Mouse (Mus musculus): ENCODE measurements around the gene Galns.

GRCm38 (mm10) chr8:122575286-122575685, 36.0 kb downstream of the Galns start:
- TF ChIP-seq RAD21 (IDR thresholded peaks at IDR 0.05; ENCODE audit: low read depth, low read length) (no peak), USF1 (IDR thresholded peaks at IDR 0.05; ENCODE audit: low read depth, low read length) (no peak), CTCF (conservative IDR thresholded peaks at IDR 0.05 in 1 of 2, IDR thresholded peaks at IDR 0.05 in 1 of 2; ENCODE audit: low read depth in 2 of 2, low read length in 2 of 2) (no peak), JUND (conservative IDR thresholded peaks at IDR 0.05; ENCODE audit: low read depth, low read length) (no peak), GABPA (IDR thresholded peaks at IDR 0.05; ENCODE audit: insufficient replicate concordance, low read depth, low read length) (no peak), POLR2A (IDR thresholded peaks at IDR 0.05; ENCODE audit: low read depth, low read length) (no peak), MAZ (IDR thresholded peaks at IDR 0.05; ENCODE audit: low read depth, low read length) (no peak), ZC3H11A (IDR thresholded peaks at IDR 0.05; ENCODE audit: low read depth, low read length) (no peak), ZNF384 (IDR thresholded peaks at IDR 0.05; ENCODE audit: low read depth, low read length) (no peak), ELF1 (IDR thresholded peaks at IDR 0.05; ENCODE audit: low read depth, low read length) (no peak), E2F4 (IDR thresholded peaks at IDR 0.05; ENCODE audit: insufficient replicate concordance, low read depth, low read length) (no peak), IRF4 (IDR thresholded peaks at IDR 0.05; ENCODE audit: low read depth, low read length) (no peak)
